24 mouse cellular contexts compared by ENCODE assay signal in genomic region chr1:180247901-180248300, GRCm38 (mm10). TPM values are rescaled to one million over a fixed set of nuclear protein-coding genes. Genes with fewer than 3 reads are reported as not detected.
DNase-seq lines count a peak whose midpoint lies in the region; ATAC-seq and TF ChIP-seq lines count a peak whose summit lies in the region.
"Had no signal": no experiment of that assay in that cellular context is flagged by ENCODE, and none has a peak within 500 bp of the region (broad histone marks: within the 10 kb centered on the region; RNA-seq: fewer than 3 reads in every experiment).

No protein-coding gene starts in this region.

- H3K27me3 ChIP-seq in heart, embryonic 16.5 days (ENCODE audit: control insufficient read depth, insufficient read depth, low read length) = no peaks in the 10 kb centered on the region
- H3K27me3 ChIP-seq in liver, adult 2 months (ENCODE audit: control insufficient read depth, insufficient read depth, low read length) = no peaks in the 10 kb centered on the region
- H3K27me3 ChIP-seq in liver, postnatal 0 days (ENCODE audit: insufficient read depth, low read length) = no peaks in the 10 kb centered on the region
- H3K27me3 ChIP-seq in thymus, adult 2 months (ENCODE audit: control insufficient read depth, insufficient read depth, low read length) = no peaks in the 10 kb centered on the region
- H3K27me3 ChIP-seq: forebrain, embryonic 13.5 days; heart, embryonic 15.5 days; limb, embryonic 12.5 days; midbrain, embryonic 13.5 days; neural tube, embryonic 12.5 days; Patski had no signal

- H3K4me3 ChIP-seq in heart, embryonic 16.5 days (ENCODE audit: low read length) = no peak overlapping the region
- no peak overlapping the region for H3K4me3 ChIP-seq in liver, adult 2 months (ENCODE audit: insufficient read depth, low read depth, low read length)
- no peak overlapping the region for H3K4me3 ChIP-seq in liver, postnatal 0 days (ENCODE audit: low read depth, low read length)
- H3K4me3 ChIP-seq in thymus, adult 2 months (ENCODE audit: control insufficient read depth, insufficient read depth, low read length) = no peak overlapping the region
- H3K4me3 ChIP-seq: forebrain, embryonic 13.5 days; heart, embryonic 15.5 days; limb, embryonic 12.5 days; midbrain, embryonic 13.5 days; neural tube, embryonic 12.5 days had no signal

- no peaks in the 10 kb centered on the region; the same call in 1 of the 2 replicates for H3K79me2 ChIP-seq in liver, adult 2 months (ENCODE audit: control insufficient read depth, insufficient read depth, low read length)

- no peak overlapping the region for H3K4me2 ChIP-seq in heart, embryonic 16.5 days (ENCODE audit: low read depth, low read length)
- H3K4me2 ChIP-seq in liver, postnatal 0 days (ENCODE audit: low read depth, low read length) = peak overlapping the region; percentile 52
- H3K4me2 ChIP-seq: forebrain, embryonic 13.5 days; heart, embryonic 15.5 days; hindbrain, embryonic 14.5 days; limb, embryonic 12.5 days; midbrain, embryonic 13.5 days; neural tube, embryonic 12.5 days had no signal

- H3K9me3 ChIP-seq in heart, embryonic 16.5 days (replicated peaks; ENCODE audit: control insufficient read depth, low read length) = no peaks in the 10 kb centered on the region
- H3K9me3 ChIP-seq in liver, postnatal 0 days (ENCODE audit: low read length) = no peaks in the 10 kb centered on the region
- H3K9me3 ChIP-seq: forebrain, embryonic 13.5 days; heart, embryonic 15.5 days; limb, embryonic 12.5 days; midbrain, embryonic 13.5 days; neural tube, embryonic 12.5 days had no signal

- no peak for ATAC-seq in heart, embryonic 16.5 days (replicated peaks; ENCODE audit: extremely low read depth, insufficient read depth, low FRiP score)
- ATAC-seq in liver, postnatal 0 days = peak; percentile 28
- ATAC-seq: forebrain, embryonic 13.5 days; midbrain, embryonic 13.5 days; Patski had no signal

- no peak for TF ChIP-seq POLR2A in liver, adult 2 months (IDR thresholded peaks at IDR 0.05; ENCODE audit: extremely low read depth, insufficient read depth, low read length)
- no peak for TF ChIP-seq POLR2A in thymus, adult 2 months (IDR thresholded peaks at IDR 0.05; ENCODE audit: control insufficient read depth, extremely low read depth, insufficient read depth, low read length, poor library complexity)

- H3K27ac ChIP-seq in heart, embryonic 16.5 days (ENCODE audit: low read length) = peak overlapping the region; percentile 46
- H3K27ac ChIP-seq in liver, adult 2 months (replicated peaks; ENCODE audit: insufficient read depth, low read depth, low read length) = peak overlapping the region; percentile 79
- H3K27ac ChIP-seq in liver, postnatal 0 days (ENCODE audit: low read depth) = peak overlapping the region; percentile 63
- H3K27ac ChIP-seq in thymus, adult 2 months (ENCODE audit: control insufficient read depth, insufficient read depth, low read length) = no peak overlapping the region
- H3K27ac ChIP-seq: forebrain, embryonic 13.5 days; hindbrain, embryonic 14.5 days; kidney, postnatal 0 days; limb, embryonic 12.5 days; macrophage; midbrain, embryonic 13.5 days; neural tube, embryonic 12.5 days had no signal

- no peak overlapping the region for H3K9ac ChIP-seq in heart, embryonic 16.5 days (ENCODE audit: low read length)
- H3K9ac ChIP-seq in liver, adult 2 months (ENCODE audit: low read depth, low read length) = no peak overlapping the region
- no peak overlapping the region for H3K9ac ChIP-seq in liver, postnatal 0 days (replicated peaks)
- H3K9ac ChIP-seq: forebrain, embryonic 13.5 days; heart, embryonic 15.5 days; hindbrain, embryonic 14.5 days; limb, embryonic 12.5 days; midbrain, embryonic 13.5 days; neural tube, embryonic 12.5 days had no signal

- WGBS in heart, embryonic 16.5 days = 43% methylated on average over 7 of the region's 7 CpGs
- 13% methylated on average over 7 of the region's 7 CpGs for WGBS in liver, adult 2 months
- WGBS in liver, postnatal 0 days (ENCODE audit: insufficient replicate concordance) = 24% methylated on average over 7 of the region's 7 CpGs
- 82% methylated on average over 7 of the region's 7 CpGs for WGBS in thymus, adult 2 months

- intact Hi-C loops in heart, postnatal 25 days (cut with DNase I) = no loop called here

- TF ChIP-seq EP300 in liver, postnatal 0 days (IDR thresholded peaks at IDR 0.05; ENCODE audit: low read depth) = no peak

- no peak for TF ChIP-seq CTCF in liver, adult 2 months (IDR thresholded peaks at IDR 0.05; ENCODE audit: low read depth, low read length)
- TF ChIP-seq CTCF in liver, postnatal 0 days (IDR thresholded peaks at IDR 0.05; ENCODE audit: low read depth) = no peak
- no peak for TF ChIP-seq CTCF in thymus, adult 2 months (IDR thresholded peaks at IDR 0.05; ENCODE audit: borderline replicate concordance, control insufficient read depth, extremely low read depth, insufficient read depth, low read length, poor library complexity)

- no peaks in the 10 kb centered on the region for H3K36me3 ChIP-seq in heart, embryonic 16.5 days (ENCODE audit: control insufficient read depth, insufficient read depth)
- H3K36me3 ChIP-seq in liver, adult 2 months (ENCODE audit: control insufficient read depth, insufficient read depth, low read length) = no peaks in the 10 kb centered on the region
- H3K36me3 ChIP-seq in liver, postnatal 0 days (replicated peaks; ENCODE audit: insufficient read depth, low read length) = peaks cover 5% of the 10 kb centered on the region; the same call in 1 of the 2 replicates
- no peaks in the 10 kb centered on the region for H3K36me3 ChIP-seq in thymus, adult 2 months (ENCODE audit: control insufficient read depth, insufficient read depth, low read length)
- H3K36me3 ChIP-seq: heart, embryonic 15.5 days; midbrain, embryonic 13.5 days; neural tube, embryonic 12.5 days had no signal

- no peak for DNase-seq in heart, postnatal 25 days (ENCODE audit: low spot score)
- DNase-seq in c-Kit-positive CD71-positive TER-119-positive erythroid progenitor cells, embryonic 14.5 days (ENCODE audit: low spot score) = peak; percentile 46
- DNase-seq in liver, adult 2 months (ENCODE audit: extremely low read depth, low read depth, low spot score) = peak; percentile 87
- DNase-seq in liver, postnatal 0 days = no peak
- DNase-seq in adipocyte (ENCODE audit: low spot score) = no peak
- no peak for DNase-seq in thymus, postnatal 4 days
- DNase-seq in thymus, adult 2 months = no peak
- DNase-seq: adrenal gland, postnatal 25 days; cerebellum, adult 11-12 months; cerebellum, postnatal 14 days; gastrocnemius, postnatal 14 days; kidney, adult 11 months; right cerebral cortex, postnatal 14 days; spleen, adult 18-20 months had no signal

- H3K4me1 ChIP-seq in heart, embryonic 16.5 days (ENCODE audit: control insufficient read depth, insufficient read depth, low read length) = peaks cover 33% of the 10 kb centered on the region
- H3K4me1 ChIP-seq in liver, adult 2 months (ENCODE audit: control insufficient read depth, insufficient read depth, low read length) = peaks cover 29% of the 10 kb centered on the region
- H3K4me1 ChIP-seq in liver, postnatal 0 days (ENCODE audit: insufficient read depth) = peaks cover 55% of the 10 kb centered on the region
- peaks cover 5% of the 10 kb centered on the region for H3K4me1 ChIP-seq in thymus, adult 2 months (replicated peaks; ENCODE audit: control insufficient read depth, insufficient read depth, low read length)

RNA-seq across cellular contexts. Expression of gene Psen2, which starts 15.3 kb away (rescaled TPM):
- 16.5 TPM in 2 replicates for polyA plus RNA-seq in heart, embryonic 16.5 days (2015; fragmentation: Nextera tagmentation; extraction: Ambion mirVana)
- total RNA-seq in heart, postnatal 25 days (2021) = 10 to 100 TPM; 12.4 to 13.9 TPM
- total RNA-seq in liver, adult 2 months (2014; rRNA removed) = 247 and 256 TPM in 2 replicates
- 711 and 783 TPM in 2 replicates for polyA plus RNA-seq in liver, adult 2 months (2012; rRNA removed)
- polyA plus RNA-seq in liver, postnatal 0 days (2015; fragmentation: Nextera tagmentation; extraction: Ambion mirVana) = 25.6 and 25.8 TPM in 2 replicates
- 35.2 and 39.9 TPM in 2 replicates for polyA plus RNA-seq in thymus, adult 2 months (2012; rRNA removed)

RNA-seq across cellular contexts. Expression of gene Coq8a, which starts 48.5 kb away (rescaled TPM):
- 70.0 and 89.0 TPM in 2 replicates for polyA plus RNA-seq in heart, embryonic 16.5 days (2015; fragmentation: Nextera tagmentation; extraction: Ambion mirVana)
- total RNA-seq in heart, postnatal 25 days (2021) = 100 to 1,000 TPM; 810 to 852 TPM
- total RNA-seq in liver, adult 2 months (2014; rRNA removed) = 137 and 197 TPM in 2 replicates
- polyA plus RNA-seq in liver, adult 2 months (2012; rRNA removed) = 387 and 444 TPM in 2 replicates
- polyA plus RNA-seq in liver, postnatal 0 days (2015; fragmentation: Nextera tagmentation; extraction: Ambion mirVana) = 36.6 and 49.7 TPM in 2 replicates
- 33.4 and 51.0 TPM in 2 replicates for polyA plus RNA-seq in thymus, adult 2 months (2012; rRNA removed)

Comparison
In these comparisons a context has a peak if more than half of its experiments do, and no peak if none do; other contexts are left out.
1. DNase-seq: peak in c-Kit-positive CD71-positive TER-119-positive erythroid progenitor cells, embryonic 14.5 days (single experiment) and liver, adult 2 months (single experiment); none in heart, postnatal 25 days (single experiment), liver, postnatal 0 days (single experiment), adipocyte (single experiment), thymus, postnatal 4 days (single experiment) and thymus, adult 2 months (single experiment).
2. RNA of gene Psen2, which starts 15.3 kb away (polyA plus RNA-seq): 711 to 783 TPM in liver, adult 2 months; 35.2 to 39.9 TPM in thymus, adult 2 months, 25.6 to 25.8 TPM in liver, postnatal 0 days and 16.5 TPM in heart, embryonic 16.5 days; every median in the first group is over 10 times any median in the second.